Mouse (Mus musculus): ENCODE data around the gene Ssu72.

GRCm38 (mm10) chr4:155672082-155672481 lies 32.5 kb upstream of the Ssu72 start:
- no peak for TF ChIP-seq MAFK (IDR thresholded peaks at IDR 0.05; ENCODE audit: insufficient read depth, low read depth, low read length)
- TF ChIP-seq ZNF384 (IDR thresholded peaks at IDR 0.05; ENCODE audit: low read depth, low read length), result peak; percentile 78
- no peak for TF ChIP-seq CHD2 (IDR thresholded peaks at IDR 0.05; ENCODE audit: low read depth, low read length)

Measured in ES-E14 (cell line).